In genomic region chr19:46571878-46572244, GRCm38 (mm10) we compare ENCODE assay signal across 9 mouse cellular contexts. TPM values are rescaled to one million over a fixed set of nuclear protein-coding genes. Genes with fewer than 3 reads are reported as not detected.
A peak's percentile ranks its signal among the peaks of the same experiment; 100 is the strongest.
DNase-seq lines count a peak whose midpoint lies in the region; ATAC-seq and TF ChIP-seq lines count a peak whose summit lies in the region.
"Had no signal": no experiment of that assay in that cellular context is flagged by ENCODE, and none has a peak within 500 bp of the region (broad histone marks: within the 10 kb centered on the region; RNA-seq: fewer than 3 reads in every experiment).

No protein-coding gene starts in this region.

- H3K4me1 ChIP-seq in kidney, embryonic 15.5 days, result peaks cover 33% of the 10 kb centered on the region
- peaks cover 6% of the 10 kb centered on the region for H3K4me1 ChIP-seq in hindbrain, embryonic 16.5 days (ENCODE audit: control insufficient read depth, insufficient read depth, low read depth, low read length)

- no peaks in the 10 kb centered on the region for H3K9me3 ChIP-seq in kidney, embryonic 15.5 days (replicated peaks)
- no peaks in the 10 kb centered on the region for H3K9me3 ChIP-seq in hindbrain, embryonic 16.5 days (ENCODE audit: control insufficient read depth, low read length)

- H3K4me3 ChIP-seq in kidney, embryonic 15.5 days (replicated peaks), result peak overlapping the region; percentile 65
- peak overlapping the region; percentile 74 for H3K4me3 ChIP-seq in hindbrain, embryonic 16.5 days (ENCODE audit: low read length)
- H3K4me3 ChIP-seq in myocyte, result peak overlapping the region; percentile 69

- no peak for DNase-seq in kidney, postnatal 10 days
- peak; percentile 48 for DNase-seq in embryo, embryonic 10.5 days (ENCODE audit: low spot score)
- no peak for DNase-seq in left cerebral cortex, adult 11 months (ENCODE audit: low spot score)
- DNase-seq in spleen, adult 12 weeks (ENCODE audit: low spot score), result no peak
- DNase-seq: kidney, postnatal 14 days had no signal

- H3K4me2 ChIP-seq in kidney, embryonic 15.5 days, result peak overlapping the region; percentile 70
- peak overlapping the region; percentile 72 for H3K4me2 ChIP-seq in hindbrain, embryonic 16.5 days (ENCODE audit: low read length)
- peak overlapping the region; percentile 90 for H3K4me2 ChIP-seq in myocyte (ENCODE audit: low read depth)

- H3K36me3 ChIP-seq in kidney, embryonic 15.5 days, result no peaks in the 10 kb centered on the region
- H3K36me3 ChIP-seq in hindbrain, embryonic 16.5 days (ENCODE audit: control insufficient read depth, insufficient read depth, low read length), result no peaks in the 10 kb centered on the region
- no peaks in the 10 kb centered on the region for H3K36me3 ChIP-seq in myocyte (ENCODE audit: control insufficient read depth, insufficient read depth)

- H3K79me2 ChIP-seq in myocyte (ENCODE audit: control insufficient read depth, insufficient read depth), result no peaks in the 10 kb centered on the region

- H3ac ChIP-seq in myocyte (ENCODE audit: control insufficient read depth, insufficient read length), result no peak overlapping the region

- H3K27ac ChIP-seq in kidney, embryonic 15.5 days, result no peak overlapping the region
- peak overlapping the region; percentile 77; the same call in 1 of the 2 replicates for H3K27ac ChIP-seq in hindbrain, embryonic 16.5 days (ENCODE audit: low read depth, low read length)

- no peak for TF ChIP-seq POLR2A in myocyte (IDR thresholded peaks at IDR 0.05; ENCODE audit: insufficient read length, low read depth)

- no peak for ATAC-seq in kidney, embryonic 15.5 days (replicated peaks; ENCODE audit: low FRiP score)
- no peak for ATAC-seq in hindbrain, embryonic 16.5 days
- no peak for ATAC-seq in frontal cortex, adult (ENCODE audit: low TSS enrichment)

- WGBS in kidney, embryonic 15.5 days, result 20% methylated on average over 10 of the region's 10 CpGs
- 7% methylated on average over 10 of the region's 10 CpGs for WGBS in hindbrain, embryonic 16.5 days

- H3K27me3 ChIP-seq in kidney, embryonic 15.5 days, result no peaks in the 10 kb centered on the region
- no peaks in the 10 kb centered on the region for H3K27me3 ChIP-seq in hindbrain, embryonic 16.5 days (replicated peaks; ENCODE audit: control insufficient read depth, insufficient read depth, low read length)
- H3K27me3 ChIP-seq in myocyte (ENCODE audit: control insufficient read depth, insufficient read depth, insufficient read length), result no peaks in the 10 kb centered on the region

- peak overlapping the region; percentile 59 for H3K9ac ChIP-seq in kidney, embryonic 15.5 days
- H3K9ac ChIP-seq in hindbrain, embryonic 16.5 days (ENCODE audit: low read depth, low read length), result peak overlapping the region; percentile 71

TF ChIP-seq in myocyte, 11 proteins besides CTCF, POLR2A, EP300 and RAD21:
- no peak for TF ChIP-seq MYOD1 (IDR thresholded peaks at IDR 0.05; ENCODE audit: control insufficient read depth in 1 of 3, insufficient read length in 2 of 3, low read depth in 2 of 3)
- TF ChIP-seq TCF12 (IDR thresholded peaks at IDR 0.05; ENCODE audit: insufficient read depth, poor library complexity, severe bottlenecking), result no peak
- TF ChIP-seq CEBPB (IDR thresholded peaks at IDR 0.05; ENCODE audit: insufficient read depth, poor library complexity, severe bottlenecking), result no peak
- no peak for TF ChIP-seq TCF3 (IDR thresholded peaks at IDR 0.05; ENCODE audit: insufficient read length, low read depth)
- no peak for TF ChIP-seq SRF (IDR thresholded peaks at IDR 0.05; ENCODE audit: control insufficient read depth, insufficient read length, low read depth)

RNA-seq across cellular contexts. Expression of gene Arl3, which starts 1.1 kb away (rescaled TPM):
- 143 and 145 TPM in 2 replicates for polyA plus RNA-seq in kidney, embryonic 15.5 days (2015; fragmentation: Nextera tagmentation; extraction: Ambion mirVana)
- 211 and 247 TPM in 2 replicates for polyA plus RNA-seq in hindbrain, embryonic 16.5 days (2015; fragmentation: Nextera tagmentation; extraction: Ambion mirVana)
- 81.9 TPM for polyA plus RNA-seq in myocyte (2012; fragmentation: generic; extraction: Trizol)

RNA-seq across cellular contexts. Expression of gene Sfxn2, which starts 1.3 kb away (rescaled TPM):
- 32.9 and 33.0 TPM in 2 replicates for polyA plus RNA-seq in kidney, embryonic 15.5 days (2015; fragmentation: Nextera tagmentation; extraction: Ambion mirVana)
- polyA plus RNA-seq in hindbrain, embryonic 16.5 days (2015; fragmentation: Nextera tagmentation; extraction: Ambion mirVana), result 9.9 and 10.5 TPM in 2 replicates
- polyA plus RNA-seq in myocyte (2012; fragmentation: generic; extraction: Trizol), result 0.62 TPM

RNA-seq across cellular contexts. Expression of gene Wbp1l, which starts 27.0 kb away (rescaled TPM):
- 46.4 and 51.3 TPM in 2 replicates for polyA plus RNA-seq in kidney, embryonic 15.5 days (2015; fragmentation: Nextera tagmentation; extraction: Ambion mirVana)
- 32.0 and 40.0 TPM in 2 replicates for polyA plus RNA-seq in hindbrain, embryonic 16.5 days (2015; fragmentation: Nextera tagmentation; extraction: Ambion mirVana)
- 39.8 TPM for polyA plus RNA-seq in myocyte (2012; fragmentation: generic; extraction: Trizol)
